Mouse (Mus musculus): ENCODE measurements around the gene Rpl27.

DNA sequence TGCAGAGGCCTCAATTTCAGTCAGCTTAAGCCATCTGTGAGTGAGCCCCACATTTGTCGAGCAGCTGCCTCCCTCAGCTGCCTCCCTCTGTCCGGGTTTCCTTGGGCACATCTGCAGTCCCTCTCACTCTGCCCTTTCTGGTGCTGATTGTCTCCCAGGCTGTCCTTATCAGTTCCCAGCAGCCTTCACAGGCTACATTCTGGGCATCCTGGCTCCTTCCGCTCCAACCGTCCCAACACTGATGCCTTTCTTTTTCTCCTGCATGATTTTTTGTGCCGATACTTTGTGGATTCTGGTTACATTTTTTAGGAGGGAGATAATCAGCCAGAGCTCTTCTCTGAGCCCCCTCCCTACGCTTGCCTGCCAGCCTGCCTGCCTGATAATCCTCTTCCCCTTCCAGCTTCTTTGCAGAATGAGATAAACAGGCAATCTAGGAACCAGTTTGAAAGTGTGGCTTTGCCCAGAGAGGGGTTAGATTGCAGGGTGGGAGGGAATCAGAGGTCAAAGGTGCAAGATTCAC is 43.5 kb downstream of the Rpl27 start:
- TF ChIP-seq ZNF384 (IDR thresholded peaks at IDR 0.05; ENCODE audit: low read depth, low read length) = no peak
- TF ChIP-seq MAFK (IDR thresholded peaks at IDR 0.05; ENCODE audit: insufficient read depth, low read depth, low read length) = no peak
